Comparison of ENCODE assay signal across 1 mouse cellular context in the genomic region with DNA sequence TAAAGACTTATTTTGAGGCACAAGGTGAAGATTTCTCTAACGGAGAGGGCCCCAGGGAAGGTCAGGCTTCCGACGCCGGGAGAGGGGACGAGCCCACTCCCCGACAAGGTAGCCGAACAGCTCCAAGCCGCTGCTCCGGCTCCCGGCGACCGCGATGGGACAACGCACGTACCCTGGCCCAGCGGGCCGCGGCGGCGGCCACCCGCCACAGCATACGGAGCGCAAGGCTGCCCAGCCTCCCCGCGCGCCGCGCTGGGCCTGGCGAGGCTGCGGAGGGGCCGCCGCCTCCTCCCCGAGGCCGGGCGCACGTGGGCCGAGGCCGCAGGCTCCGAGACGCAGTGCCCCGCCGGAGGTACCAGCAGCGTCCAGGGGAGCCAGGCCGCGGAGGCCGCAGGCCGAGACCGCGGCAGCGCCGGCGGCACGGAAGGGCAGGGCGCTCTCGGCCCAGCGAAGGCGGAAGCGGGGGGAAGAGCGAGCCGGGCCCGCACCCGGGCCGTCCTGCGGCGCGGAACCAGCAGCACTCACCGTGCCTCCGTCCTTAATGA.
TF ChIP-seq lines count a peak whose summit lies in the region.

No protein-coding gene starts in this region.

TF ChIP-seq in ES-E14, 5 proteins besides CTCF, POLR2A, EP300 and RAD21 (continued from another document):
- TF ChIP-seq HCFC1 (IDR thresholded peaks at IDR 0.05; ENCODE audit: borderline replicate concordance, insufficient read depth, low read length) (no peak), CHD2 (IDR thresholded peaks at IDR 0.05; ENCODE audit: low read depth, low read length) (no peak), ZNF384 (IDR thresholded peaks at IDR 0.05; ENCODE audit: low read depth, low read length) (no peak), ZC3H11A (IDR thresholded peaks at IDR 0.05; ENCODE audit: borderline replicate concordance, low read depth, low read length) (no peak)
